Mouse (Mus musculus) erythroblast, embryonic 14.5 days (primary cell): ENCODE results near the gene Prmt2. TPM values are rescaled to one million over a fixed set of nuclear protein-coding genes. Genes with fewer than 3 reads are reported as not detected.

ENCODE experiments used
- H3K27me3 ChIP-seq: 2 replicates; pipeline ENCODE4 v1.6.1; 2012; ENCODE audit warnings: inconsistent platforms; ENCODE audit not compliant: control insufficient read depth
- H3K36me3 ChIP-seq: 2 replicates; pipeline ENCODE4 v1.6.1; 2012; ENCODE audit warnings: mild to moderate bottlenecking, inconsistent platforms; ENCODE audit not compliant: control insufficient read depth
- H3K4me1 ChIP-seq: 2 replicates; pipeline ENCODE4 v1.6.1; 2012; ENCODE audit warnings: inconsistent platforms; ENCODE audit not compliant: control insufficient read depth
- H3K4me3 ChIP-seq: replicated peaks from 2 replicates; pipeline ENCODE3; 2012; ENCODE audit warnings: moderate library complexity, mild to moderate bottlenecking, inconsistent platforms
- H3K9me3 ChIP-seq: 2 replicates; pipeline ENCODE4 v1.6.1; 2012; ENCODE audit warnings: low read length, inconsistent platforms, mixed read lengths; ENCODE audit not compliant: control insufficient read depth
- GATA1 ChIP-seq: IDR thresholded peaks from 2 replicates; pipeline ENCODE4 v1.6.1; 2012; ENCODE audit warnings: low read length, inconsistent platforms, mixed read lengths
- TAL1 ChIP-seq: IDR thresholded peaks from 3 replicates; pipeline ENCODE4 v1.6.1; 2012; ENCODE audit warnings: low read length, inconsistent platforms, mixed read lengths
- polyA plus RNA-seq: library from polyadenylated mRNA; stranded (reverse); fragments of >175 nt; gene quantifications from 2 replicates; pipeline ENCODE4 v1.2.3, GENCODE M21; 2012

Gene Prmt2
- polyA plus RNA-seq, 1 experiment: 0.15 TPM

DNA sequence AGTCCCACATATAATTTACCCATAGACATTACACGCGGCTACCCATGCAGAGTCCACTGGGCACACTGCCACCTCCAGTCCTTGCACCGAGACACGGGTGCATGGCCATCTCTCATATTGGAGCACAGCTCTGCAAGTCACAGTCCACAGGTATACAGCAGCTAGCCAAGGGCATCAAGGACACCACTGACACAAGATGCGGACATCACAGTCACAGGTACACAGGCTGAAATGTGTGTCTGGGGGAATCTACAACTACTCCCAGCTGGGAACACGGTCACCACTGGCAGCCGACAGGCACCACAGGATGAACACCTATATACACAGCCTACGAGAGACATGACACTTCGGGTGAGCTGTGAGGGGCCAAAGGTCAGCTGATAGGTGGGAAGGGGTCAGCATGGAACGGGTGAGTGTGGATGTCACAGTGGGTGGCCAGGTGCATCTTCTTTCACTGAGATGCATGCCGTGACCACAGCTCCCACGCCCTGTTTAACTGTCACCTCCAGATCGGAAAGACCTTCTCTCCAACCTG lies 30.3 kb downstream of the Prmt2 start:
- Histone ChIP-seq H3K36me3 (peaks cover 2% of the 10 kb centered on the region; the same call in 1 of the 2 replicates), H3K9me3 (no peaks in the 10 kb centered on the region), H3K4me1 (no peaks in the 10 kb centered on the region), H3K4me3 (no peak overlapping the region), H3K27me3 (no peaks in the 10 kb centered on the region)
- TF ChIP-seq TAL1 (no peak), GATA1 (no peak)

GRCm38 (mm10) chr10:76203798-76204283 lies 33.8 kb downstream of the Prmt2 start:
- Histone ChIP-seq H3K36me3 (peaks cover 2% of the 10 kb centered on the region; the same call in 1 of the 2 replicates), H3K27me3 (no peaks in the 10 kb centered on the region), H3K9me3 (no peaks in the 10 kb centered on the region), H3K4me1 (no peaks in the 10 kb centered on the region), H3K4me3 (no peak overlapping the region)
- TF ChIP-seq TAL1 (no peak), GATA1 (no peak)

- TF ChIP-seq TAL1: no peak
- no peak for TF ChIP-seq GATA1
These were observed 35.7 kb downstream of the Prmt2 start for GRCm38 (mm10) chr10:76201978-76202377.

GRCm38 (mm10) chr10:76201416-76201815 lies 36.2 kb downstream of the Prmt2 start:
- H3K9me3 ChIP-seq: no peaks in the 10 kb centered on the region
- H3K4me3 ChIP-seq: no peak overlapping the region
- no peaks in the 10 kb centered on the region for H3K27me3 ChIP-seq
- no peak for TF ChIP-seq TAL1
- no peak for TF ChIP-seq GATA1
- 0 out of 2 replicates have a peak, but pooled peaks cover 2% of the 10 kb centered on the region for H3K4me1 ChIP-seq
- H3K36me3 ChIP-seq: no peaks in the 10 kb centered on the region

More at GRCm38 (mm10) chr10:76201978-76202377, 35.7 kb downstream of the Prmt2 start:
- Histone ChIP-seq H3K4me3 (no peak overlapping the region), H3K4me1 (0 out of 2 replicates have a peak, but pooled peaks cover 2% of the 10 kb centered on the region), H3K36me3 (no peaks in the 10 kb centered on the region), H3K27me3 (no peaks in the 10 kb centered on the region), H3K9me3 (no peaks in the 10 kb centered on the region)

GRCm38 (mm10) chr10:76188010-76188409 lies 49.7 kb downstream of the Prmt2 start:
- Histone ChIP-seq H3K4me3 (no peak overlapping the region), H3K4me1 (no peaks in the 10 kb centered on the region)
- TF ChIP-seq GATA1: no peak
- TF ChIP-seq TAL1: no peak

GRCm38 (mm10) chr10:76185216-76185615 lies 52.4 kb downstream of the Prmt2 start:
- Histone ChIP-seq H3K4me3 (no peak overlapping the region), H3K36me3 (no peaks in the 10 kb centered on the region), H3K9me3 (no peaks in the 10 kb centered on the region), H3K4me1 (no peaks in the 10 kb centered on the region), H3K27me3 (no peaks in the 10 kb centered on the region)
- no peak for TF ChIP-seq GATA1
- TF ChIP-seq TAL1: no peak

More at GRCm38 (mm10) chr10:76188010-76188409, 49.7 kb downstream of the Prmt2 start:
- H3K9me3 ChIP-seq: no peaks in the 10 kb centered on the region
- no peaks in the 10 kb centered on the region for H3K27me3 ChIP-seq
- H3K36me3 ChIP-seq: no peaks in the 10 kb centered on the region

DNA sequence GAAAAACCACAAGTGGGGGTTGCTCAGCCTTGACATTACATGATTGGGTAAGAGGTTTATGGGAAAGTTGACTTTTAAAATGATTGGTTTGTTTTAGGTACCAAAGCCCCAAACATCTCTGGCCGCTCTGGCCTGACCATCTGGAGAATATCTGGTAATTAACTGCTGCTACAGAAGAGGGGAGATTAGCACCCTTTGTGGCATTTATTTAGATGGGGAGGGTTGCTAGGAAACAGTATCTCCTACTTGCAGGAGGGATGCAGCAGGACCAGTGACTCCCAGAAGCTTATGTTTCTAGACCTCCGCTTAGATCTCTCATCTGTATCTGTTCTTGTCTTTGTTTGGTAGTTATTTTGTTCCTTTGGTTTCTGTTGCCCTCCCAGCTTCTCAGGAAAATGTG lies 62.8 kb downstream of the Prmt2 start:
- Histone ChIP-seq H3K36me3 (no peaks in the 10 kb centered on the region), H3K9me3 (no peaks in the 10 kb centered on the region), H3K4me1 (no peaks in the 10 kb centered on the region), H3K27me3 (no peaks in the 10 kb centered on the region), H3K4me3 (no peak overlapping the region)
- TF ChIP-seq TAL1: no peak
- no peak for TF ChIP-seq GATA1

DNA sequence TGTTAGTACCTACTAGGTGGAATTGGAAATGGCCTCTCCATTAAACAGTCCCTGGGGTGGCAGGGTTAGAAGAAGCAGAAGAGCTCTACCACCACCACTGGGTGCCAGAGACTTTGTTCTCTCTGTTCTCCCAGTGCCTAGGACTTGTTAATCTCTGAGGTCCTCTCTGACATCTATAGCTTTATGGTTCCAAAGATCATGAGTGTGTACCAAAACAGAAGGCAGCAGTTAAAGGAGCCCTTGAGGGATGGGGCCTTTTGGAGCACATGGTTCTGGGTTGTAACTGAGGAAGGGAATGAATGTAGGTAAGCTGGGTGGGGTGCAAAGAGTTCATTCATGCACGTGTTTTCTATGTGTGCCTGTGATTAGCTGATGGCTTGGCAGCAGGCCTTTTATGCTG lies 79.7 kb downstream of the Prmt2 start:
- Histone ChIP-seq H3K4me3 (no peak overlapping the region), H3K4me1 (no peaks in the 10 kb centered on the region), H3K36me3 (no peaks in the 10 kb centered on the region), H3K27me3 (no peaks in the 10 kb centered on the region), H3K9me3 (no peaks in the 10 kb centered on the region)
- TF ChIP-seq TAL1 (no peak), GATA1 (no peak)

DNA sequence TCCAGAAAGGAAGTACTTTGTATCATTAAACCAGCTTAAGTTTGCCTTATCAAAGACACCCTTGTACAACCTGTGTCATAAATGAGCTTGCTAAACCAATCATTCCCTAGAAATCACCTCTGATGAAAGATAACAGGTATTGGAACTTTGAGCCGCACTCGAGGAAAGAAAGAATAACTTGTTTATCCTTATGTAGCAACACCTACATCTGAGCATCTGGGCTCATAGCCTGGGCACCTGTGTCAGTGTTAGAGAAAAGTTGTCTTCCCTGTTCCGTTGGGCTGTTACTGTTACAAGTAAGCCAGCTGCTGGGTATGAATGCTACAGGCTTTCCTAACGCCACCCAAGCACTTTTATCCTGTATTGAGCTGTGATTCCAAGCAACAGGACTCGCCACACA lies 80.1 kb downstream of the Prmt2 start:
- Histone ChIP-seq H3K9me3 (no peaks in the 10 kb centered on the region), H3K27me3 (no peaks in the 10 kb centered on the region), H3K4me3 (no peak overlapping the region), H3K36me3 (no peaks in the 10 kb centered on the region), H3K4me1 (no peaks in the 10 kb centered on the region)
- no peak for TF ChIP-seq TAL1
- no peak for TF ChIP-seq GATA1

Other genes with a start within 250 kb of the Prmt2 start
- 0.32 and 0.36 TPM in 2 replicates for gene Zfp280b, start 205.2 kb downstream of the Prmt2 start, polyA plus RNA-seq
- gene Slc5a4b, start 126.9 kb downstream of the Prmt2 start, polyA plus RNA-seq: not detected in 2 replicates
- not detected in 2 replicates for gene Slc5a4a, start 90.4 kb downstream of the Prmt2 start, polyA plus RNA-seq
- not detected in 2 replicates for gene S100b, start 16.0 kb upstream of the Prmt2 start, polyA plus RNA-seq
- gene Dip2a, start 107.4 kb upstream of the Prmt2 start, polyA plus RNA-seq: 0.02 and 0.03 TPM in 2 replicates
- gene AC141477.1, start 202.6 kb upstream of the Prmt2 start, polyA plus RNA-seq: not detected in 2 replicates
- gene Pcnt, start 204.9 kb upstream of the Prmt2 start, polyA plus RNA-seq: 8.5 and 11.9 TPM in 2 replicates
- not detected in 2 replicates for gene 2610028H24Rik, start 211.2 kb upstream of the Prmt2 start, polyA plus RNA-seq
- 2.7 and 3.0 TPM in 2 replicates for gene Mcm3ap, start 231.1 kb upstream of the Prmt2 start, polyA plus RNA-seq
- 0.11 and 0.14 TPM in 2 replicates for gene Ybey, start 231.2 kb upstream of the Prmt2 start, polyA plus RNA-seq